Mouse (Mus musculus) kidney, postnatal 10 days (tissue): ENCODE data around the gene Gm21936.
"Not testable (repeated sequence)": the region's sequence is repeated elsewhere in the genome, so short reads cannot be mapped to it uniquely, and the experiment has no call there.

Source experiments
- DNase-seq: peaks from one replicate; pipeline ENCODE4 v3.0.0; 2021; ENCODE audit warnings: mixed read lengths

Gm21936 gene

GRCm38 (mm10) chr12:87795212-87795611, at the start of gene Gm21936:
Gene Gm21936, plus strand, starts transcription at chr12:87795512.
- not testable (repeated sequence) for DNase-seq

GRCm38 (mm10) chr12:87775655-87776054, 19.7 kb upstream of the Gm21936 start, which contains the start of gene Gm21319:
Gene Gm21319, minus strand, starts transcription at chr12:87775755.
- DNase-seq = not testable (repeated sequence)

GRCm38 (mm10) chr12:87797971-87798370, 2.7 kb downstream of the Gm21936 start:
- not testable (repeated sequence) for DNase-seq

GRCm38 (mm10) chr12:87816277-87816676, 21.0 kb downstream of the Gm21936 start, which contains the start of gene BB287469:
Gene BB287469, plus strand, starts transcription at chr12:87816577.
- not testable (repeated sequence) for DNase-seq

- not testable (repeated sequence) for DNase-seq
Observed at GRCm38 (mm10) chr12:87842239-87842638, 46.9 kb downstream of the Gm21936 start, which contains the start of gene Gm2001. Gene Gm2001, minus strand, starts transcription at chr12:87842339.
